Mouse (Mus musculus) gastrocnemius, postnatal 25 days (tissue): ENCODE results near the gene C1qbp. TPM values are rescaled to one million over a fixed set of nuclear protein-coding genes. Genes with fewer than 3 reads are reported as not detected.

Source experiments
- DNase-seq: peaks from one replicate; pipeline ENCODE4 v3.0.0; 2022
- total RNA-seq, 2 experiments: library from RNA; stranded (reverse); gene quantifications; 1 replicate in 1 of 2; 2 replicates in 1 of 2; pipeline ENCODE4 v1.2.3; 2021

The C1qbp gene
- total RNA-seq, 2 experiments from 2014 or later, result 116 to 121 TPM

DNA sequence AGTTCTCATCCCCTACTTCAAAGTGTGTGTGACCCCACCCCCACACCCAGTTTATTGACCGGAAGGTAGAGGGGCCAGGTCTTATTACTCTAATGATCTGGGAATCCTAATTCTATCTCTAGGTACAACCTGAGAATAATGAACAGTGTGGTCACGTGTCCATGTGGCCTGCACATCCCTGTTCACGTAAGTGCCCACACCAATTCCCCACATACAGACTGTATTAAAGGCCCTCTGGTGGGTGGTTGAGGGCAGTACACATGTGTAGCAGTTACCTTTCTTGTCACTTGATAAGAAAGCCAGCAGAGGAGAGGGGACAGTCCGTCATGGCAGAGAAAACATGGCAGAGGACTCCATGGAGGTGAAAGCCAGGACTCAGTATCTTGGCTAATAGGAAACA, 8.9 kb downstream of the C1qbp start:
- no peak for DNase-seq

DNA sequence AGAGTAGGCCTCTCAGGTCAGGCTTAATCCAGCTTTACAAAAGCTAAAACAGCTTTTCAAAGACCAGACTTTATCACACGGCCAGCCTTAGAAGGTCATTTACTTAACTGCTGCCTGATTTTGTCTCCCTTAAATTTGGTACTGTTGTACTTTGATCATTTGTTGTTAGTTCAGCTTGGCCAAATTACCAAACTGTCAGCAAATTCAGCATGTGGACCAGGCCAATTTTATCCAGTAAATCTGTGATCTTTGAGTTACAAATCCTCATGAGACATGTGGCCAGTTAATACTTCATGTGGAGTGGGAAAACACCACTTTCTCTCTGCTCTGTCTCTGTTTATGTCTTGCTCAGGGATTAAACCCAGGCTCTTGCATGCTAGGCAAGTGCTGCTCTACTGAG, 10.2 kb downstream of the C1qbp start:
- no peak for DNase-seq

DNA sequence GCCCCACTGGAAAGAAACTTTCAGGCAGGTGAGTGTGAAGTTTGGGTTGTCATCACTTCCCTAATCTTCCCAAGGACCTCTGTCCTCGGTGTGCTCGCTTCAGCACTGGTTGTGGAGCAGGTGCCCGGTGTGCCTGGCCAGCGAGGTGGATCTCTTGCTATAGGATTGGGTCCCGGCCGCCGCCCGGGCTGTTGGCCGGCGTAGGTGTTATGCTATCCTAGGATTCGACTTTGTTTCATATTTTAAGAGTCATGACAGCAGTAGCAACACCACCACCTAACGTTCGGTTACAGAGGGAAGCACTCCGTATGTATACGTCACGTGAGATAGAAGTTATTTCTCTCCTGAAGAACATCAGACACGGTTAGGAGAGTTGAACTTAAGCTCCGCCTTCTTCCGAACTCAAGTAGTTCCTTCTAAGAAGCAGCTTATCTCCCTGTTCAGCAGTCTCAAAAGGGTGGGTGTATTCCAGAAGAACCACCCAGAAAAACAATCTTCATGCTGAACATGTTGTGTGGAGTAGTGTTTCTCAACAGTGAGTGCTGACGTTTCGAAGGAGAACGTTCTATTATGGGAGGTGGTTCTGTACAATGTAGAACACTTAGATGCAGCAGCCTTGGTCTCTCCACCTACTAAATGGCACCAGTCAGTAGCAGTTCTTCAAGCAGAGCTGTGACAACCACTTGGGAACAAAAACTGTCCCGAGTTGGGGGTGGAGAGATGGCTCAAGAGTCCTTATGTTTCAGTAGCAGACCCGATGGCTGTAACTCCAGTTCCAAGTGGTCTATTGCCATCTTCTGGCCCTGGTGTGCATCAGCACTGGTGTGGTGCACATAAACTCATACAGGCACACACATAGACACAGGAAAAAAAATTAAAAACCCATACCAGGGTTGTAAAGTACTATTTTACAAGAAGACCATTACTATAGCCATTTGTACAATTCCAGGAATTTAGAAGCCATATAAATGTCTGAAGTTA, 12.0 kb downstream of the C1qbp start:
- no peak for DNase-seq

DNA sequence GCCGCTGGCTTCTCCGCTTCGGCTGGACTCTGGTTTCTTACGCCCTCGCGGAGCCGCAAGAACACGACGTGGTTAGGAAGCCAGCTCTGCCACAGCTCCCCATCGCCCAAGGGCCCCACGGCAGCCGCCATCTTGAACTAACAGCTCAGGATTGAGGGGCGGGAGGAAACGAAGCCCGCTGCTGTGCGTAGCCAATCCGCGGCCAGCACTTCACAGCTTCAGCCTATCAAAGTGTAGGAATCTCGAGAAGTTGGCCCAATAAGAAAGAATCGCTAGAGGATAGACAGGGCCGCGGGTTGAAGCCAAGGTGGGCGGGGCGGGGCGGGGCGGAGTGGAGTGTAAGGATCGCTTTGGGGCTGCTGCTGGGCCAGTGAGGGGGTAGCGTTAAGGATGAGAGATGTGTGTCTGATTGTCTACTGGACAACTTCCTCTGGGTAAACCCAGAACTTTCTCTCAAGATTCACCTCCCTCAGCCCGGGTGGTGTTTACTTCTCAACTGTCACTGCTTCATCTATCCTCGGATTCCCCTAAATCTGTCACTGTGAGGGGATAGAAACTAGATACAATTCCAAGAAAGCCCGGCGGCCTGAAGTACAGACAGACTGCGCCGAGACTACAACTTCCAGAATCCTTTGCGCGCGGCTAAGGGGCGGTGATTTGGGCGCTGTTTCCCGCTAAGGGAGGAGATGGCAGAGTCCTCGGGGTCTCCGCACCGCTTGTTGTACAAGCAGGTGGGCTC, 12.8 kb downstream of the C1qbp start, which contains the start of the genes Nup88 and Rpain:
Nup88 (minus strand) TSS at position 153 of the 739 bp plus-strand sequence.
Rpain (plus strand) TSS at position 393 of the 739 bp plus-strand sequence.
- peak; percentile 94 for DNase-seq

GRCm38 (mm10) chr11:70969271-70969794, 13.5 kb downstream of the C1qbp start:
- no peak for DNase-seq

GRCm38 (mm10) chr11:70964222-70964907, 18.5 kb downstream of the C1qbp start:
- no peak for DNase-seq

- no peak for DNase-seq
Measured at GRCm38 (mm10) chr11:70960786-70961554, 21.9 kb downstream of the C1qbp start.

DNA sequence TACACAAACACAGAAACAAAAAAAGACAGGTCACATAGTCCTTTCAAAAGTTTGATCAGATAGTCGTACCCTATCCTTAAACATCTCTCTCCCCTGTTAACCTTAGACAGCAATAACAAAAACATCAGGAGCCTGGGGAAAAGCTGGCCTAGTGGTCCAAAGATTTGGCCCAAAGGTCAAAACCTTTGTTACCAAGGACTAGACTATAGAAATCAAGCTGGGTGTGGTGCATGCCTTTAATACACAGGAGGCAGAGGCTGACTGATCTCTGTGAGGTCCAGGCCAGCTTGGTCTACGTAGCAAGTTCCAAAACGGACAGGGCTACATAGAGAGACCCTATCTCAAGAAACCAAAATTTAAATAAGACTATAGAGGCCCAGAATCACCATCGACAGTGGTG, 28.1 kb downstream of the C1qbp start:
- DNase-seq, result no peak

GRCm38 (mm10) chr11:70944935-70945817, 37.6 kb downstream of the C1qbp start:
- no peak for DNase-seq

- DNase-seq, result no peak
Measured at GRCm38 (mm10) chr11:70943651-70944050, 39.2 kb downstream of the C1qbp start.

GRCm38 (mm10) chr11:70942596-70942995, 40.2 kb downstream of the C1qbp start:
- DNase-seq, result no peak

- DNase-seq, result no peak
Measured at GRCm38 (mm10) chr11:70935316-70935715, 47.5 kb downstream of the C1qbp start.

DNA sequence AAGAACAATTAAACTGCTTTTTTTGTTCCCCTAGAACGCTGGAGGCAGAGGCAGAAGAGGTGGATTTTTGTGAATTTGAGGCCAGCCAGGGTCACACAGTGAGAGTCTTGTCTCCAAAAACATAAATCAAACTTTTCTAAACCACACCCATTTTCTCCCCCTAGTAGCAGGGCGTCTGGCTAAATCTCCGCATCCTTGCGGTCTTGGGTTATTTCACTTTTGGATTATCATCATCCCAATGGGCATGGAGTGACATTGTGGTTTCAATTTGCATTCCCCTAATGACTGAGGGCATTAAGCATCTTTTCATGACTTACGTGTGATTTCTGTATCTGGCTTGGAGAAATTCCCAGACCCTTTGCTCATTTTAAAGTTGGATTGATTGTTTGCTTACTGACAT, 51.4 kb downstream of the C1qbp start:
- DNase-seq, result no peak

Other genes with a start within 250 kb of the C1qbp start
- 1 to 10 TPM; 8.8 to 9.6 TPM for gene Zfp3, start 218.8 kb downstream of the C1qbp start, total RNA-seq
- not detected for gene Scimp, start 170.4 kb downstream of the C1qbp start, total RNA-seq
- 10 to 100 TPM; 28.4 to 29.2 TPM for gene Rabep1, start 138.2 kb downstream of the C1qbp start, total RNA-seq
- gene Nup88, start 13.1 kb downstream of the C1qbp start, total RNA-seq, result 10 to 100 TPM; 29.8 to 35.0 TPM
- 10 to 100 TPM; 11.8 to 12.9 TPM for gene Rpain, start 12.8 kb downstream of the C1qbp start, total RNA-seq
- gene Dhx33, start 21.4 kb upstream of the C1qbp start, total RNA-seq, result 1 to 10 TPM; 6.2 to 7.0 TPM
- gene Mis12, start 36.6 kb upstream of the C1qbp start, total RNA-seq, result 1 to 10 TPM; 3.9 to 4.8 TPM
- 10 to 100 TPM; 12.5 to 12.7 TPM for gene Derl2, start 36.8 kb upstream of the C1qbp start, total RNA-seq
- gene 6330403K07Rik, start 50.5 kb upstream of the C1qbp start, total RNA-seq, result not detected
- under 1 TPM; 0.23 to 0.38 TPM for gene Nlrp1a, start 161.7 kb upstream of the C1qbp start, total RNA-seq
- under 1 TPM; 0.08 to 0.11 TPM for gene Nlrp1b, start 247.7 kb upstream of the C1qbp start, total RNA-seq